Mouse (Mus musculus) G1E (cell line): Measurements from ENCODE around the gene Gpr15. TPM values are rescaled to one million over a fixed set of nuclear protein-coding genes. Genes with fewer than 3 reads are reported as not detected.
A peak's percentile ranks its signal among the peaks of the same experiment; 100 is the strongest.

Experiments
- ATAC-seq: 2 replicates; pipeline ENCODE4 v1.8.0; 2016; ENCODE audit warnings: mild to moderate bottlenecking; ENCODE audit not compliant: insufficient number of reproducible peaks, poor library complexity, low FRiP score, severe bottlenecking; ENCODE audit errors: extremely low read depth
- DNase-seq: peaks from one replicate; pipeline ENCODE4 v3.0.0; 2012; ENCODE audit warnings: low spot score
- H3K27me3 ChIP-seq: 2 replicates; pipeline ENCODE4 v1.6.1; 2012; ENCODE audit warnings: mild to moderate bottlenecking, low read length, inconsistent platforms; ENCODE audit not compliant: insufficient read depth
- H3K36me3 ChIP-seq: replicated peaks from 2 replicates; pipeline ENCODE3; 2012; ENCODE audit warnings: mild to moderate bottlenecking, inconsistent platforms
- H3K4me1 ChIP-seq: 2 replicates; pipeline ENCODE4 v1.6.1; 2012; ENCODE audit warnings: low read depth, low read length, inconsistent platforms, mixed read lengths; ENCODE audit not compliant: insufficient read depth
- H3K4me3 ChIP-seq: 2 replicates; pipeline ENCODE4 v1.5.1; 2012; ENCODE audit warnings: low read depth, mild to moderate bottlenecking, inconsistent platforms, low read length, moderate library complexity, mixed read lengths
- H3K9me3 ChIP-seq: replicated peaks from 2 replicates; pipeline ENCODE4 v1.6.1; 2012; ENCODE audit warnings: inconsistent platforms
- CTCF ChIP-seq: IDR thresholded peaks from 2 replicates; pipeline ENCODE4 v1.5.1; 2012; ENCODE audit warnings: low read depth, low read length, inconsistent platforms, mixed read lengths
- GATA1 ChIP-seq: IDR thresholded peaks from 2 replicates; pipeline ENCODE4 v1.6.1; 2012; ENCODE audit warnings: borderline replicate concordance, low read length, inconsistent platforms, mixed read lengths
- GATA2 ChIP-seq: IDR thresholded peaks from 2 replicates; pipeline ENCODE4 v1.6.1; 2012; ENCODE audit warnings: low read depth, low read length, inconsistent platforms, borderline replicate concordance
- POLR2AphosphoS5 ChIP-seq: IDR thresholded peaks from 2 replicates; pipeline ENCODE4 v1.6.1; 2012; ENCODE audit warnings: low read depth, low read length, inconsistent platforms; ENCODE audit not compliant: insufficient replicate concordance
- TAL1 ChIP-seq: conservative IDR thresholded peaks from 2 replicates; pipeline ENCODE4 v1.6.1; 2012; ENCODE audit warnings: low read depth, low read length, inconsistent platforms, mixed read lengths
- polyA plus RNA-seq: library from polyadenylated mRNA; stranded (reverse); fragments of >175 nt; gene quantifications from 2 replicates; pipeline ENCODE4 v1.2.3, GENCODE M21; 2012
- total RNA-seq, 2 experiments: library from RNA; stranded (forward) in 1 of 2; stranded (reverse) in 1 of 2; fragments of 200-1000 nt in 1 of 2; fragments of >200 nt in 1 of 2; fragmentation: Nextera tagmentation in 1 of 2; gene quantifications; 2 replicates each; pipeline ENCODE4 v1.2.3; 2014 to 2017

Gene Gpr15
- total and polyA plus RNA-seq, 3 experiments, result 0.11 TPM; not detected in 2

- TF ChIP-seq CTCF (no peak), GATA2 (no peak), GATA1 (no peak), TAL1 (no peak), POLR2AphosphoS5 (no peak)
- peak overlapping the region; percentile 66 for H3K4me3 ChIP-seq
- H3K27me3 ChIP-seq, result no peaks in the 10 kb centered on the region
- peaks cover 58% of the 10 kb centered on the region for H3K4me1 ChIP-seq
- H3K9me3 ChIP-seq, result no peaks in the 10 kb centered on the region
- DNase-seq (no peak), ATAC-seq (no peak)
- H3K36me3 ChIP-seq, result peaks cover 75% of the 10 kb centered on the region
These were observed 42.7 kb downstream of the Gpr15 start for GRCm38 (mm10) chr16:58676156-58676555.

- no peak for ATAC-seq
- peaks cover 51% of the 10 kb centered on the region for H3K4me1 ChIP-seq
- no peak for DNase-seq
- no peaks in the 10 kb centered on the region for H3K27me3 ChIP-seq
- no peak for TF ChIP-seq GATA1
- peak overlapping the region; percentile 100 for H3K4me3 ChIP-seq
- H3K36me3 ChIP-seq, result peaks cover 71% of the 10 kb centered on the region
- no peaks in the 10 kb centered on the region for H3K9me3 ChIP-seq
These were observed 43.6 kb downstream of the Gpr15 start for GRCm38 (mm10) chr16:58675256-58675655.

DNA sequence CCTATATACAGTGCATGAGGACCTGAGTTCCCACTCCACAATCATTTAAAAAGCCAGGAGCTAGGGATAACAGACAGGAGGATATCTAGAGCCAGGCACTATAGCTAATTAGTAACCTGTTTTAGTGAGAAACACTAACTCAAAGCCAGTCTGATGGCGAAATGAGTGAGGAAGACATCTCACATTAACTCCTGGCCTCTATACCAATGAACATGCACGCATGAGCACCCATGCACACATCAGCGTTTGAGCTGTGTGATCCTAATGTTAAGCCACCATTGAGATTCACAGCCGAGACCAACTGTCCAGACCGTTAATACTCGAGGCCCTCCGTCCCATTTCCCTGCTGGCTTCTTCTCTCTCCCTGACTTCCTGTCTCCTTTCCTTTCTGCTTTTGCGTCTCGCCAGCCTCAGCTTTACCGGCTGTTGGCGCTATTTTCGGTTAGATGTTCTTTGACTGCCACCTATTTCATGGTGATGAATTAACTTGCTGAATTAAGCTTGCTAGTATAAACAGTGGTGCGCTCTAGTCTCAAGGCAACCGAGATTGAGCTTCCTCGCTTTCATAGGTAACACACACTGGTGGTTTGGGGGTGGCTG is 45.0 kb downstream of the Gpr15 start:
- peaks cover 68% of the 10 kb centered on the region for H3K36me3 ChIP-seq
- H3K27me3 ChIP-seq, result no peaks in the 10 kb centered on the region
- no peaks in the 10 kb centered on the region for H3K9me3 ChIP-seq
- no peak for ATAC-seq
- TF ChIP-seq CTCF (no peak), GATA1 (no peak), POLR2AphosphoS5 (no peak), TAL1 (no peak), GATA2 (no peak)
- peak overlapping the region; percentile 100 for H3K4me3 ChIP-seq
- no peak for DNase-seq
- H3K4me1 ChIP-seq, result peaks cover 57% of the 10 kb centered on the region

GRCm38 (mm10) chr16:58672396-58672795 is 46.5 kb downstream of the Gpr15 start:
- Histone ChIP-seq H3K9me3 (no peaks in the 10 kb centered on the region), H3K36me3 (peaks cover 54% of the 10 kb centered on the region), H3K4me3 (peak overlapping the region; percentile 100), H3K4me1 (peaks cover 59% of the 10 kb centered on the region), H3K27me3 (no peaks in the 10 kb centered on the region)
- TF ChIP-seq GATA1 (no peak), TAL1 (no peak), POLR2AphosphoS5 (no peak; the same call in 1 of the 2 replicates), CTCF (no peak), GATA2 (no peak)
- DNase-seq (no peak), ATAC-seq (no peak)

GRCm38 (mm10) chr16:58671212-58671985 is 47.5 kb downstream of the Gpr15 start:
- DNase-seq (no peak), ATAC-seq (no peak)
- no peaks in the 10 kb centered on the region for H3K9me3 ChIP-seq
- TF ChIP-seq GATA1, result no peak
- peaks cover 45% of the 10 kb centered on the region for H3K36me3 ChIP-seq
- peaks cover 59% of the 10 kb centered on the region for H3K4me1 ChIP-seq
- no peaks in the 10 kb centered on the region for H3K27me3 ChIP-seq
- peak overlapping the region; percentile 100 for H3K4me3 ChIP-seq

DNA sequence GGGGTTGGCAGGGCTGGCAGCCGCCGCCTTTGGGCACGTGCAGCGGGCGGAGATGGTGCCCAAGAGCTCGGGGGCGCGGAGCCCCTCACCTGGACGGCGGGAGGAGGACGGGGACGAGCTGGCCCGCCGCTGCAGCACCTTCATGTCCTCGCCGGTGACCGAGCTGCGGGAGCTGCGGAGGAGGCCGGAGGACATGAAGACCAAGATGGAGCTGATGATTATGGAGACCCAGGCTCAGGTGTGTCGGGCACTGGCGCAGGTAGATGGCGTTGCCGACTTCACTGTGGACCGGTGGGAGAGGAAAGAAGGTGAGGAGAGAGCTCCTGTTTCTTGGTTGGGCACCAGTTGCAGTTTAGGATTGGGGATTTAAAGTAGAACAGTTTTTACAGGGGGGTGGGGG is 48.2 kb downstream of the Gpr15 start:
- Histone ChIP-seq H3K4me1 (peaks cover 61% of the 10 kb centered on the region), H3K4me3 (peak overlapping the region; percentile 100), H3K27me3 (no peaks in the 10 kb centered on the region), H3K9me3 (no peaks in the 10 kb centered on the region), H3K36me3 (peaks cover 40% of the 10 kb centered on the region)
- no peak for TF ChIP-seq CTCF
- TF ChIP-seq POLR2AphosphoS5, result no peak
- no peak for TF ChIP-seq GATA1
- TF ChIP-seq TAL1, result no peak
- no peak for TF ChIP-seq GATA2
- ATAC-seq, result no peak
- no peak for DNase-seq
